Mouse (Mus musculus): Measurements from ENCODE around the gene Mthfd1l. TPM values are rescaled to one million over a fixed set of nuclear protein-coding genes. Genes with fewer than 3 reads are reported as not detected.

The Mthfd1l gene
- polyA plus RNA-seq, 1 experiment from 2014 or later, result 50.9 TPM

DNA sequence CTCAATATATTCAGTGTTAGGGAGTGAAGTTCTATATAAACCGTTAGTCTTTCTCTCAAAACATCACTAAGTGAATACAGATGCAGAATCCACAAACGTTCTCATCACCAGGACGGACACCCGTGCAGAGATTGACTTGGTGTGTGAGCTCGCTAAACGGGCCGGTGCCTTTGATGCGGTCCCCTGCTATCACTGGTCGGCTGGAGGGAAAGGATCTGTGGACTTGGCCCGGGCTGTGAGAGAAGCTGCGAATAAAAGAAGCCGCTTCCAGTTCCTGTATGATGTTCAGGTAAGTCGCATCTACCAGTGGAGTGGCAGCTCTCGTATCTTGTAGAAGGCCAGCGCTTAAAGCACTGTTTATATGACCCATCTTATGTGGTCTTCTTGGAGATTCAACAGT, 117.0 kb downstream of the Mthfd1l start:
- no peaks in the 10 kb centered on the region for H3K27me3 ChIP-seq (replicated peaks; ENCODE audit: control insufficient read depth, insufficient read depth, low read length)
- H3K9me3 ChIP-seq (ENCODE audit: control insufficient read depth, low read length), result no peaks in the 10 kb centered on the region
- H3K27ac ChIP-seq (ENCODE audit: low read depth, low read length), result no peak overlapping the region
- ATAC-seq (replicated peaks; ENCODE audit: low FRiP score) (no peak), DNase-seq (ENCODE audit: low spot score) (no peak)
- no peak overlapping the region for H3K9ac ChIP-seq (ENCODE audit: low read depth, low read length)
- no peaks in the 10 kb centered on the region for H3K4me1 ChIP-seq (replicated peaks; ENCODE audit: control insufficient read depth, insufficient read depth, low read length)
- peaks cover 30% of the 10 kb centered on the region; the same call in 1 of the 2 replicates for H3K36me3 ChIP-seq (ENCODE audit: control insufficient read depth, insufficient read depth, low read length)
- H3K4me3 ChIP-seq (ENCODE audit: low read depth, low read length), result no peak overlapping the region
- no peak overlapping the region for H3K4me2 ChIP-seq
- 91% methylated on average over 15 of the region's 15 CpGs for WGBS

DNA sequence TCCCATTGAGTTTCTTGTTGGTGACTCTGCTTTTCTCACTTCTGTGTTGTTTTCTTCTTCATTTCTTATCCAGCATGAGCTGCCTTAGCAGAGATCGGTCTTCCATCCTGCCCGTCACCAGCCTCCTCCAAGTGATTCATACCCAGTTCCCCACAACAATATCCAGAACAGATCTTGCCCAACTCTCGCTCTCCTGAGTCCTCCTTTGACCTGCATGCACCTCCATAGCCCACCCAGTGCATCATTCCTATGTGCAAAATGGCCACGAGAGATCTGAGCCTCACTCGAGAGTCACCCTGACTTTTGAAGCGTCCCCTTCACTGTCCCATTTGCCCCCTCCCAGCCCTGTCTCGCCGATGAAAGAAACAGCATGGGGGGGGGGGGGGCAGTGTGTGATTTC, 120.1 kb downstream of the Mthfd1l start:
- no peak for DNase-seq (ENCODE audit: low spot score)
- ATAC-seq (replicated peaks; ENCODE audit: low FRiP score), result no peak
- H3K4me2 ChIP-seq, result no peak overlapping the region
- H3K9ac ChIP-seq (ENCODE audit: low read depth, low read length), result no peak overlapping the region
- H3K36me3 ChIP-seq (ENCODE audit: control insufficient read depth, insufficient read depth, low read length), result peaks cover 29% of the 10 kb centered on the region
- no peaks in the 10 kb centered on the region for H3K27me3 ChIP-seq (replicated peaks; ENCODE audit: control insufficient read depth, insufficient read depth, low read length)
- 92% methylated on average over 8 of the region's 8 CpGs for WGBS
- H3K4me1 ChIP-seq (replicated peaks; ENCODE audit: control insufficient read depth, insufficient read depth, low read length), result peaks cover 3% of the 10 kb centered on the region; the same call in 1 of the 2 replicates
- no peak overlapping the region for H3K4me3 ChIP-seq (ENCODE audit: low read depth, low read length)
- H3K27ac ChIP-seq (ENCODE audit: low read depth, low read length), result no peak overlapping the region
- no peaks in the 10 kb centered on the region for H3K9me3 ChIP-seq (ENCODE audit: control insufficient read depth, low read length)

GRCm38 (mm10) chr10:4094093-4094817, 121.3 kb downstream of the Mthfd1l start:
- Histone ChIP-seq H3K27ac (ENCODE audit: low read depth, low read length) (no peak overlapping the region), H3K36me3 (ENCODE audit: control insufficient read depth, insufficient read depth, low read length) (peaks cover 19% of the 10 kb centered on the region), H3K9me3 (ENCODE audit: control insufficient read depth, low read length) (no peaks in the 10 kb centered on the region), H3K9ac (ENCODE audit: low read depth, low read length) (no peak overlapping the region), H3K27me3 (replicated peaks; ENCODE audit: control insufficient read depth, insufficient read depth, low read length) (no peaks in the 10 kb centered on the region), H3K4me3 (ENCODE audit: low read depth, low read length) (no peak overlapping the region), H3K4me1 (replicated peaks; ENCODE audit: control insufficient read depth, insufficient read depth, low read length) (peaks cover 3% of the 10 kb centered on the region; the same call in 1 of the 2 replicates), H3K4me2 (no peak overlapping the region)
- ATAC-seq (replicated peaks; ENCODE audit: low FRiP score), result no peak
- WGBS, result 93% methylated on average over 9 of the region's 9 CpGs
- no peak for DNase-seq (ENCODE audit: low spot score)

DNA sequence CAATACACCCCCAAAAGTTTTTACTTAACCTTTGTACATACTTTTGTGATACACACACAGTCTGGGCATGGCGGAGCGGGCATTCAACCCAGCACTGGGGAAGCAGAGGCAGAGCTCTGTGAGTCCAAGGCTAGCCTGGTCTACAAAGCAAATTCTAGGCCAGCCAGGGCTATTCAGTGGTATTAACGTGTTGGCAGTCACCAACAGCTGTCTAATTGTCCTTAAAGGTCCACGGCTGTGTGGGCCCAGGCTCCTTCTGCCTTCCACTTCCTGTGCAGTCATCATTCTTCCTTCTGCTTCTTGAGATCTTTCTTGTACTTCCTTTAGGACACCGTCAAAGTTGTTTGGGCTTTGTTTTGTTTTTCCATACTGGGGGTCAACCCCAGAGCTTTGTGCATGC, 123.2 kb downstream of the Mthfd1l start:
- Histone ChIP-seq H3K27ac (ENCODE audit: low read depth, low read length) (no peak overlapping the region), H3K4me2 (no peak overlapping the region), H3K4me1 (replicated peaks; ENCODE audit: control insufficient read depth, insufficient read depth, low read length) (peaks cover 3% of the 10 kb centered on the region; the same call in 1 of the 2 replicates), H3K36me3 (ENCODE audit: control insufficient read depth, insufficient read depth, low read length) (peaks cover 16% of the 10 kb centered on the region), H3K9ac (ENCODE audit: low read depth, low read length) (no peak overlapping the region), H3K4me3 (ENCODE audit: low read depth, low read length) (no peak overlapping the region), H3K27me3 (replicated peaks; ENCODE audit: control insufficient read depth, insufficient read depth, low read length) (no peaks in the 10 kb centered on the region), H3K9me3 (ENCODE audit: control insufficient read depth, low read length) (no peaks in the 10 kb centered on the region)
- ATAC-seq (replicated peaks; ENCODE audit: low FRiP score), result no peak
- 73% methylated on average over 5 of the region's 5 CpGs for WGBS
- DNase-seq (ENCODE audit: low spot score), result no peak

- peaks cover 19% of the 10 kb centered on the region for H3K36me3 ChIP-seq (ENCODE audit: control insufficient read depth, insufficient read depth, low read length)
- 87% methylated on average over 6 of the region's 6 CpGs for WGBS
- no peak for ATAC-seq (replicated peaks; ENCODE audit: low FRiP score)
Observed at GRCm38 (mm10) chr10:4100007-4100406, 127.1 kb downstream of the Mthfd1l start.

GRCm38 (mm10) chr10:4105676-4106528, 133.0 kb downstream of the Mthfd1l start:
- H3K9me3 ChIP-seq (ENCODE audit: control insufficient read depth, low read length), result no peaks in the 10 kb centered on the region
- H3K36me3 ChIP-seq (ENCODE audit: control insufficient read depth, insufficient read depth, low read length), result peaks cover 7% of the 10 kb centered on the region
- WGBS, result 69% methylated on average over 10 of the region's 10 CpGs
- no peak overlapping the region for H3K9ac ChIP-seq (ENCODE audit: low read depth, low read length)
- no peak overlapping the region; the same call in 1 of the 2 replicates for H3K27ac ChIP-seq (ENCODE audit: low read depth, low read length)
- H3K27me3 ChIP-seq (replicated peaks; ENCODE audit: control insufficient read depth, insufficient read depth, low read length), result no peaks in the 10 kb centered on the region
- no peak for DNase-seq (ENCODE audit: low spot score)
- peaks cover 10% of the 10 kb centered on the region; the same call in 1 of the 2 replicates for H3K4me1 ChIP-seq (replicated peaks; ENCODE audit: control insufficient read depth, insufficient read depth, low read length)
- H3K4me2 ChIP-seq, result no peak overlapping the region
- ATAC-seq (replicated peaks; ENCODE audit: low FRiP score), result no peak
- H3K4me3 ChIP-seq (ENCODE audit: low read depth, low read length), result no peak overlapping the region

More at GRCm38 (mm10) chr10:4100007-4100406, 127.1 kb downstream of the Mthfd1l start:
- Histone ChIP-seq H3K4me1 (replicated peaks; ENCODE audit: control insufficient read depth, insufficient read depth, low read length) (peaks cover 3% of the 10 kb centered on the region; the same call in 1 of the 2 replicates), H3K9ac (ENCODE audit: low read depth, low read length) (no peak overlapping the region), H3K27ac (ENCODE audit: low read depth, low read length) (no peak overlapping the region), H3K4me3 (ENCODE audit: low read depth, low read length) (no peak overlapping the region), H3K4me2 (no peak overlapping the region), H3K9me3 (ENCODE audit: control insufficient read depth, low read length) (no peaks in the 10 kb centered on the region), H3K27me3 (replicated peaks; ENCODE audit: control insufficient read depth, insufficient read depth, low read length) (no peaks in the 10 kb centered on the region)
- DNase-seq (ENCODE audit: low spot score), result no peak

GRCm38 (mm10) chr10:4107661-4108338, 134.9 kb downstream of the Mthfd1l start:
- no peak overlapping the region for H3K4me2 ChIP-seq
- DNase-seq (ENCODE audit: low spot score), result no peak

DNA sequence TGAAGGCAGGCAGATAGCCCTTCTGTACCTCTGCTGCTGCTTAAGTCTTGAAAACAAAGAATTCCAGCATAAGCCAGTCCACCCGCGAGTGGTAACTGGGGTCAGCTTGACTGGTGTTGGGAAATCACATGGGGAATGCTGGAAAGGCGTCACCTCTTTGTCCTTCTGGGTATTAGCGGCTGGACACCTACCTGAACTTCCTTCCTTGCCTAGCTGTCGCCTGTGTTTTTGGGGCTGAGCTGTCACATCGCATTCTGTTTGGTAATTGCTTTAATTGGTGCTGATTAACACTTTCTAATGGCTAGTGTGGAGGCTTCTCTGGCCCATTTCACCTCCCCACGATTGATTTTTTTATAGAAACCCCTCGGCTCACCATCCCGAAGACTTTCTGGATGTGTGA, 135.5 kb downstream of the Mthfd1l start:
- Histone ChIP-seq H3K36me3 (ENCODE audit: control insufficient read depth, insufficient read depth, low read length) (peaks cover 11% of the 10 kb centered on the region), H3K4me3 (ENCODE audit: low read depth, low read length) (no peak overlapping the region), H3K27me3 (replicated peaks; ENCODE audit: control insufficient read depth, insufficient read depth, low read length) (no peaks in the 10 kb centered on the region), H3K9ac (ENCODE audit: low read depth, low read length) (no peak overlapping the region), H3K9me3 (ENCODE audit: control insufficient read depth, low read length) (no peaks in the 10 kb centered on the region), H3K4me2 (no peak overlapping the region), H3K27ac (ENCODE audit: low read depth, low read length) (no peak overlapping the region), H3K4me1 (replicated peaks; ENCODE audit: control insufficient read depth, insufficient read depth, low read length) (peaks cover 17% of the 10 kb centered on the region)
- no peak for ATAC-seq (replicated peaks; ENCODE audit: low FRiP score)
- no peak for DNase-seq (ENCODE audit: low spot score)
- 82% methylated on average over 9 of the region's 9 CpGs for WGBS

More at GRCm38 (mm10) chr10:4107661-4108338, 134.9 kb downstream of the Mthfd1l start:
- H3K9me3 ChIP-seq (ENCODE audit: control insufficient read depth, low read length), result no peaks in the 10 kb centered on the region
- H3K9ac ChIP-seq (ENCODE audit: low read depth, low read length), result no peak overlapping the region
- H3K36me3 ChIP-seq (ENCODE audit: control insufficient read depth, insufficient read depth, low read length), result peaks cover 9% of the 10 kb centered on the region
- H3K27ac ChIP-seq (ENCODE audit: low read depth, low read length), result peak overlapping the region; percentile 52; the same call in 1 of the 2 replicates
- WGBS, result 26% methylated on average over 7 of the region's 7 CpGs
- H3K4me1 ChIP-seq (replicated peaks; ENCODE audit: control insufficient read depth, insufficient read depth, low read length), result peaks cover 17% of the 10 kb centered on the region
- H3K4me3 ChIP-seq (ENCODE audit: low read depth, low read length), result no peak overlapping the region
- ATAC-seq (replicated peaks; ENCODE audit: low FRiP score), result peak; percentile 72
- no peaks in the 10 kb centered on the region for H3K27me3 ChIP-seq (replicated peaks; ENCODE audit: control insufficient read depth, insufficient read depth, low read length)

All from liver, embryonic 11.5 days (tissue).